Mouse (Mus musculus) ovary, postnatal 14 days (tissue): ENCODE data around the gene Cntnap5a.
"Not testable (repeated sequence)": the region's sequence is repeated elsewhere in the genome, so short reads cannot be mapped to it uniquely, and the experiment has no call there.

Experiments used
- DNase-seq: peaks from one replicate; pipeline ENCODE4 v3.0.0; 2022; ENCODE audit warnings: low spot score

Gene Cntnap5a

GRCm38 (mm10) chr1:116044083-116044482 lies 359.5 kb downstream of the Cntnap5a start:
- no peak for DNase-seq

- no peak for DNase-seq
Observed at GRCm38 (mm10) chr1:116107010-116107723, 422.6 kb downstream of the Cntnap5a start.

- no peak for DNase-seq
Observed at GRCm38 (mm10) chr1:116107724-116108058, 423.1 kb downstream of the Cntnap5a start.

GRCm38 (mm10) chr1:116108381-116108780 lies 423.8 kb downstream of the Cntnap5a start:
- no peak for DNase-seq

- DNase-seq = no peak
Observed at GRCm38 (mm10) chr1:116125767-116126166, 441.2 kb downstream of the Cntnap5a start.

- DNase-seq = no peak
Observed at GRCm38 (mm10) chr1:116127085-116127484, 442.5 kb downstream of the Cntnap5a start.

- no peak for DNase-seq
Observed at GRCm38 (mm10) chr1:116128450-116129246, 444.1 kb downstream of the Cntnap5a start.

- no peak for DNase-seq
Observed at GRCm38 (mm10) chr1:116132471-116132870, 447.9 kb downstream of the Cntnap5a start.

- DNase-seq = no peak
Observed at GRCm38 (mm10) chr1:116149764-116150369, 465.3 kb downstream of the Cntnap5a start.

- no peak for DNase-seq
Observed at GRCm38 (mm10) chr1:116184471-116184870, 499.9 kb downstream of the Cntnap5a start.

- not testable (repeated sequence) for DNase-seq
Observed at GRCm38 (mm10) chr1:116188142-116188541, 503.6 kb downstream of the Cntnap5a start.

GRCm38 (mm10) chr1:116192299-116192698 lies 507.7 kb downstream of the Cntnap5a start:
- DNase-seq = no peak

GRCm38 (mm10) chr1:116216883-116217282 lies 532.3 kb downstream of the Cntnap5a start:
- no peak for DNase-seq

GRCm38 (mm10) chr1:116240538-116240937 lies 556.0 kb downstream of the Cntnap5a start:
- DNase-seq = no peak

- no peak for DNase-seq
Observed at GRCm38 (mm10) chr1:116243856-116244255, 559.3 kb downstream of the Cntnap5a start.

- DNase-seq = no peak
Observed at GRCm38 (mm10) chr1:116281144-116281543, 596.6 kb downstream of the Cntnap5a start.

- DNase-seq = no peak
Observed at GRCm38 (mm10) chr1:116283968-116284367, 599.4 kb downstream of the Cntnap5a start.

- no peak for DNase-seq
Observed at GRCm38 (mm10) chr1:116306555-116306954, 622.0 kb downstream of the Cntnap5a start.

GRCm38 (mm10) chr1:116311512-116311911 lies 627.0 kb downstream of the Cntnap5a start:
- no peak for DNase-seq

GRCm38 (mm10) chr1:116313269-116313668 lies 628.7 kb downstream of the Cntnap5a start:
- DNase-seq = peak; percentile 4

GRCm38 (mm10) chr1:116324505-116324904 lies 639.9 kb downstream of the Cntnap5a start:
- DNase-seq = no peak

GRCm38 (mm10) chr1:116353669-116354068 lies 669.1 kb downstream of the Cntnap5a start:
- DNase-seq = no peak

GRCm38 (mm10) chr1:116365606-116366005 lies 681.0 kb downstream of the Cntnap5a start:
- DNase-seq = no peak
